In the genomic region with DNA sequence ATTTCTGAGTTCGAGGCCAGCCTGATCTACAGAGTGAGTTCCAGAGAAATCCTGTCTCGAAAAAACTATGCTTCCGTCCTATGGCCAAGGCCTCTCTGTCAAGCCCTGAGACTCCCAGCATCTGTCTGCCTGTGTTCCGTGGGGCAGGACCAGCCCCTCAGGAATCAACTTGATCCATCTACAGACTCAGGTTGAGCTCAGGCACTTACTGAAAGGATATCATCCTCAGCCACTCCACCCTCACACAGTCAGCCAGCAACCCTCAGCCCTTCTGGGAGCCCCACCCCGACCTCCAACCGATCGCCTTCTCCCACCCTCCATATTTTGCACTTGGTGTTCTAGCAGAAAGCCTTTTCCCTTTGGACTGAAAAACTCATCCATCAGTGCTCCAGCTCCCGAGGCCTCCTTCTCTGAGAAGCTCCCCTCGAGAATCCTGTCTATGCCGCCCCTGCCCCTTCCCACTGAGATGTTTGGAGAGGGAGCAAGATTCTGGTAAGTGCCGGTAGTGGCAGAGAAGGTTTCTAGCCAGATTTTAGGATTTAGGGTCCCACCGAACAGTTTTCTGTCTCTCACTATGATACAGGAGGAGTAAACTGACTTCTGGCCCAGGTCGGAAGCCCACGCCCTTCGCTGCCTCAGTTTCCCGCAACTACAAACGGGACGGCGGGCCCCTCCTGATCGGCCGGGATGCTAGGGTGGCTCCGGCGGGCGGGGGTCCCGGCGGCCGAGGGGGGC, we compare ENCODE assay signal across 8 mouse cellular contexts. TPM values are rescaled to one million over a fixed set of nuclear protein-coding genes. Genes with fewer than 3 reads are reported as not detected.
DNase-seq lines count a peak whose midpoint lies in the region; ATAC-seq and TF ChIP-seq lines count a peak whose summit lies in the region.

No protein-coding gene starts in this region.

- 10% methylated on average over 27 of the region's 27 CpGs for WGBS in hindbrain, embryonic 15.5 days
- 13% methylated on average over 27 of the region's 27 CpGs for WGBS in midbrain, embryonic 11.5 days

- H3K79me2 ChIP-seq in MEL (ENCODE audit: control insufficient read depth, insufficient read depth, low read length, poor library complexity) = peaks cover 10% of the 10 kb centered on the region

- no peak for ATAC-seq in hindbrain, embryonic 15.5 days (ENCODE audit: low FRiP score, low read depth)
- ATAC-seq in midbrain, embryonic 11.5 days (ENCODE audit: low FRiP score) = no peak

- no peaks in the 10 kb centered on the region for H3K27me3 ChIP-seq in MEL (ENCODE audit: control insufficient read depth in 1 of 2, insufficient read depth in 2 of 2, low read length in 2 of 2)
- peaks cover 39% of the 10 kb centered on the region for H3K27me3 ChIP-seq in hindbrain, embryonic 15.5 days
- H3K27me3 ChIP-seq in midbrain, embryonic 11.5 days (ENCODE audit: control insufficient read depth, insufficient read depth, low read length) = peaks cover 38% of the 10 kb centered on the region

- peaks cover 0 to 5% of the 10 kb centered on the region in 2 experiments; a peak in 2 of 4 replicates for H3K36me3 ChIP-seq in MEL (ENCODE audit: control insufficient read depth in 1 of 2, insufficient read depth in 2 of 2, low read length in 2 of 2)
- no peaks in the 10 kb centered on the region for H3K36me3 ChIP-seq in hindbrain, embryonic 15.5 days
- no peaks in the 10 kb centered on the region for H3K36me3 ChIP-seq in midbrain, embryonic 11.5 days (ENCODE audit: control insufficient read depth, insufficient read depth, low read length)

- TF ChIP-seq EP300 in MEL (IDR thresholded peaks at IDR 0.05; ENCODE audit: low read depth in 1 of 2, low read length in 2 of 2) = no peak

- TF ChIP-seq POLR2A in MEL (IDR thresholded peaks at IDR 0.05; ENCODE audit: control insufficient read depth in 1 of 2, insufficient read depth in 1 of 2, low read depth in 1 of 2, low read length in 2 of 2, poor library complexity in 1 of 2) = 0 out of 4 replicates have a peak, but pooled peaks of 1 of the 2 experiments have one; percentile 29

- DNase-seq in heart, adult 8-10 months (ENCODE audit: low spot score) = peak; percentile 28
- DNase-seq in heart, postnatal 14 days = no peak
- peak; percentile 65 for DNase-seq in MEL (ENCODE audit: low read depth, low spot score)
- peak; percentile 91 for DNase-seq in midbrain, embryonic 11.5 days (ENCODE audit: low spot score, missing footprints)
- no peak for DNase-seq in cerebellum, adult 8-10 months
- no peak for DNase-seq in gastrocnemius, postnatal 4 days (ENCODE audit: low spot score in 2 of 2)
- DNase-seq in left cerebral cortex, postnatal 36 days (ENCODE audit: low spot score in 2 of 2) = no peak

- no peaks in the 10 kb centered on the region for H3K9me3 ChIP-seq in MEL (replicated peaks; ENCODE audit: insufficient read depth, low read length)
- H3K9me3 ChIP-seq in hindbrain, embryonic 15.5 days = no peaks in the 10 kb centered on the region
- peaks cover 5% of the 10 kb centered on the region; the same call in 1 of the 2 replicates for H3K9me3 ChIP-seq in midbrain, embryonic 11.5 days (ENCODE audit: control insufficient read depth, low read length)

- peak overlapping the region; percentile 75 for H3K4me2 ChIP-seq in hindbrain, embryonic 15.5 days
- peak overlapping the region; percentile 46 for H3K4me2 ChIP-seq in midbrain, embryonic 11.5 days

- no peak for TF ChIP-seq CTCF in MEL (IDR thresholded peaks at IDR 0.05 in 2 of 3, conservative IDR thresholded peaks at IDR 0.05 in 1 of 3; ENCODE audit: control insufficient read depth in 1 of 3, insufficient read depth in 1 of 3, low read depth in 2 of 3, low read length in 3 of 3, poor library complexity in 1 of 3, severe bottlenecking in 1 of 3)

- no peak for TF ChIP-seq RAD21 in MEL (IDR thresholded peaks at IDR 0.05; ENCODE audit: low read depth, low read length)

- peak overlapping the region; percentile 69 to 85 for H3K4me3 ChIP-seq in MEL (ENCODE audit: control insufficient read depth in 1 of 2, insufficient read depth in 1 of 2, low read depth in 2 of 2, low read length in 2 of 2)
- H3K4me3 ChIP-seq in hindbrain, embryonic 15.5 days = peak overlapping the region; percentile 47
- H3K4me3 ChIP-seq in midbrain, embryonic 11.5 days (ENCODE audit: low read depth, low read length) = peak overlapping the region; percentile 34

- peaks cover 0 to 16% of the 10 kb centered on the region in 2 experiments; a peak in 2 of 4 replicates for H3K4me1 ChIP-seq in MEL (ENCODE audit: control insufficient read depth in 1 of 2, insufficient read depth in 2 of 2, low read length in 2 of 2)
- peaks cover 36% of the 10 kb centered on the region for H3K4me1 ChIP-seq in hindbrain, embryonic 15.5 days (replicated peaks)
- H3K4me1 ChIP-seq in midbrain, embryonic 11.5 days (ENCODE audit: control insufficient read depth, insufficient read depth, low read length) = peaks cover 26% of the 10 kb centered on the region

- intact Hi-C loops in heart, postnatal 14 days (cut with DNase I) = loop anchor here (2.0 to 5.0 kb wide), 4 partner anchors 47 to 153 kb away; a partner anchor contains a TSS
- intact Hi-C loops in left cerebral cortex, postnatal 36 days (cut with DNase I) = no loop called here

- H3K27ac ChIP-seq in MEL (ENCODE audit: control insufficient read depth, low read depth, low read length) = peak overlapping the region; percentile 3
- H3K27ac ChIP-seq in hindbrain, embryonic 15.5 days (replicated peaks) = no peak overlapping the region
- H3K27ac ChIP-seq in midbrain, embryonic 11.5 days (ENCODE audit: low read depth, low read length) = no peak overlapping the region; the same call in 1 of the 2 replicates

- peak overlapping the region; percentile 74 for H3K9ac ChIP-seq in MEL (ENCODE audit: control insufficient read depth, low read depth, low read length, poor library complexity, severe bottlenecking)
- H3K9ac ChIP-seq in hindbrain, embryonic 15.5 days = peak overlapping the region; percentile 47
- H3K9ac ChIP-seq in midbrain, embryonic 11.5 days (ENCODE audit: low read length) = peak overlapping the region; percentile 31

TF ChIP-seq in MEL, 35 proteins besides CTCF, POLR2A, EP300 and RAD21 (continues in another document):
- TF ChIP-seq ZNF384 (IDR thresholded peaks at IDR 0.05; ENCODE audit: low read depth, low read length) (no peak), SMC3 (IDR thresholded peaks at IDR 0.05; ENCODE audit: low read depth, low read length) (no peak), MAZ (IDR thresholded peaks at IDR 0.05; ENCODE audit: low read depth, low read length) (no peak)

RNA-seq across cellular contexts. Expression of a gene that starts 0.4 kb away (rescaled TPM):
- 10 to 100 TPM; 27.1 to 35.7 (median 33.3) TPM for total RNA-seq in heart, adult 8-10 months (2022)
- total RNA-seq in heart, postnatal 14 days (2021) = 10 to 100 TPM; 36.2 to 45.9 TPM
- total RNA-seq in MEL (2012; rRNA removed) = 8.7 and 9.1 TPM in 2 replicates
- 10 to 100 TPM in 1 of 2 experiments, not detected in 1; 25.3 TPM for polyA plus RNA-seq in MEL (2012; ENCODE audit: insufficient read depth in 1 of 2, insufficient read length in 2 of 2, low read depth in 1 of 2, low replicate concordance in 2 of 2, missing spikeins in 1 of 2)
- polyA plus RNA-seq in hindbrain, embryonic 15.5 days (2015; fragmentation: Nextera tagmentation; extraction: Ambion mirVana) = 29.4 and 33.6 TPM in 2 replicates
- polyA plus RNA-seq in midbrain, embryonic 11.5 days (2014; fragmentation: Nextera tagmentation; extraction: Ambion mirVana) = 158 and 160 TPM in 2 replicates
- total RNA-seq in gastrocnemius, postnatal 4 days (2021) = 10 to 100 TPM; 51.0 to 55.0 TPM
- total RNA-seq in left cerebral cortex, postnatal 36 days (2021) = 1 to 10 TPM; 4.7 to 7.6 TPM

RNA-seq across cellular contexts. Expression of a gene that starts 3.8 kb away (rescaled TPM):
- total RNA-seq in heart, adult 8-10 months (2022) = 100 to 1,000 TPM; 116 to 120 (median 117) TPM
- 100 to 1,000 TPM; 124 to 125 TPM for total RNA-seq in heart, postnatal 14 days (2021)
- 58.2 and 62.0 TPM in 2 replicates for total RNA-seq in MEL (2012; rRNA removed)
- 100 to 1,000 TPM in 1 of 2 experiments, not detected in 1; 150 TPM for polyA plus RNA-seq in MEL (2012; ENCODE audit: insufficient read depth in 1 of 2, insufficient read length in 2 of 2, low read depth in 1 of 2, low replicate concordance in 2 of 2, missing spikeins in 1 of 2)
- 24.5 and 27.3 TPM in 2 replicates for polyA plus RNA-seq in hindbrain, embryonic 15.5 days (2015; fragmentation: Nextera tagmentation; extraction: Ambion mirVana)
- polyA plus RNA-seq in midbrain, embryonic 11.5 days (2014; fragmentation: Nextera tagmentation; extraction: Ambion mirVana) = 11.9 and 13.5 TPM in 2 replicates
- 100 to 1,000 TPM; 109 to 119 TPM for total RNA-seq in gastrocnemius, postnatal 4 days (2021)
- 100 to 1,000 TPM; 122 TPM for total RNA-seq in left cerebral cortex, postnatal 36 days (2021)

RNA-seq across cellular contexts. Expression of a gene that starts 8.4 kb away (rescaled TPM):
- 1 to 10 TPM; 7.5 to 8.5 (median 8.0) TPM for total RNA-seq in heart, adult 8-10 months (2022)
- total RNA-seq in heart, postnatal 14 days (2021) = 1 to 10 TPM; 7.0 to 8.5 TPM
- 7.4 and 7.7 TPM in 2 replicates for total RNA-seq in MEL (2012; rRNA removed)
- 10 to 100 TPM in 1 of 2 experiments, not detected in 1; 16.8 TPM for polyA plus RNA-seq in MEL (2012; ENCODE audit: insufficient read depth in 1 of 2, insufficient read length in 2 of 2, low read depth in 1 of 2, low replicate concordance in 2 of 2, missing spikeins in 1 of 2)
- polyA plus RNA-seq in hindbrain, embryonic 15.5 days (2015; fragmentation: Nextera tagmentation; extraction: Ambion mirVana) = 4.8 and 5.4 TPM in 2 replicates
- polyA plus RNA-seq in midbrain, embryonic 11.5 days (2014; fragmentation: Nextera tagmentation; extraction: Ambion mirVana) = 2.8 and 2.9 TPM in 2 replicates
- 1 to 10 TPM; 4.8 to 4.9 TPM for total RNA-seq in gastrocnemius, postnatal 4 days (2021)
- 10 to 100 TPM; 10.3 to 13.0 TPM for total RNA-seq in left cerebral cortex, postnatal 36 days (2021)

RNA-seq across cellular contexts. Expression of a gene that starts 17.4 kb away (rescaled TPM):
- total RNA-seq in heart, adult 8-10 months (2022) = under 1 TPM; 0.37 to 0.85 (median 0.63) TPM
- total RNA-seq in heart, postnatal 14 days (2021) = under 1 TPM; 0.10 to 0.19 TPM
- 0.16 and 0.42 TPM in 2 replicates for total RNA-seq in MEL (2012; rRNA removed)
- 1 to 10 TPM in 1 of 2 experiments, not detected in 1; 1.1 TPM for polyA plus RNA-seq in MEL (2012; ENCODE audit: insufficient read depth in 1 of 2, insufficient read length in 2 of 2, low read depth in 1 of 2, low replicate concordance in 2 of 2, missing spikeins in 1 of 2)
- polyA plus RNA-seq in hindbrain, embryonic 15.5 days (2015; fragmentation: Nextera tagmentation; extraction: Ambion mirVana) = 0.29 and 0.34 TPM in 2 replicates
- polyA plus RNA-seq in midbrain, embryonic 11.5 days (2014; fragmentation: Nextera tagmentation; extraction: Ambion mirVana) = 0.22 and 0.38 TPM in 2 replicates
- total RNA-seq in gastrocnemius, postnatal 4 days (2021) = under 1 TPM; 0.10 to 0.27 TPM
- total RNA-seq in left cerebral cortex, postnatal 36 days (2021) = under 1 TPM in 1 of 2 experiments, not detected in 1; 0.10 TPM

RNA-seq across cellular contexts. Expression of a gene that starts 28.0 kb away (rescaled TPM):
- 10 to 100 TPM; 28.4 to 36.2 (median 29.6) TPM for total RNA-seq in heart, adult 8-10 months (2022)
- 10 to 100 TPM; 21.7 to 24.0 TPM for total RNA-seq in heart, postnatal 14 days (2021)
- total RNA-seq in MEL (2012; rRNA removed) = 94.5 and 107 TPM in 2 replicates
- 10 to 100 TPM in 1 of 2 experiments, not detected in 1; 89.5 TPM for polyA plus RNA-seq in MEL (2012; ENCODE audit: insufficient read depth in 1 of 2, insufficient read length in 2 of 2, low read depth in 1 of 2, low replicate concordance in 2 of 2, missing spikeins in 1 of 2)
- 93.6 and 94.7 TPM in 2 replicates for polyA plus RNA-seq in hindbrain, embryonic 15.5 days (2015; fragmentation: Nextera tagmentation; extraction: Ambion mirVana)
- polyA plus RNA-seq in midbrain, embryonic 11.5 days (2014; fragmentation: Nextera tagmentation; extraction: Ambion mirVana) = 92.7 and 98.4 TPM in 2 replicates
- 10 to 100 TPM; 27.7 to 28.3 TPM for total RNA-seq in gastrocnemius, postnatal 4 days (2021)
- total RNA-seq in left cerebral cortex, postnatal 36 days (2021) = 10 to 100 TPM; 44.2 to 46.3 TPM

Comparison
In these comparisons a context has a peak if more than half of its experiments do, and no peak if none do; other contexts are left out.
1. DNase-seq: peak in heart, adult 8-10 months (single experiment), MEL (single experiment) and midbrain, embryonic 11.5 days (single experiment); none in heart, postnatal 14 days (0 of 2), cerebellum, adult 8-10 months (single experiment), gastrocnemius, postnatal 4 days (0 of 2) and left cerebral cortex, postnatal 36 days (0 of 2).
2. Peak in every context shown above with its lines, with median percentiles within 50 percentile points of each other: H3K4me3 ChIP-seq and H3K9ac ChIP-seq.